Mouse (Mus musculus): ENCODE results near the gene Luzp4.
"Not testable (repeated sequence)": the region's sequence is repeated elsewhere in the genome, so short reads cannot be mapped to it uniquely, and the experiment has no call there.

Luzp4 gene

DNA sequence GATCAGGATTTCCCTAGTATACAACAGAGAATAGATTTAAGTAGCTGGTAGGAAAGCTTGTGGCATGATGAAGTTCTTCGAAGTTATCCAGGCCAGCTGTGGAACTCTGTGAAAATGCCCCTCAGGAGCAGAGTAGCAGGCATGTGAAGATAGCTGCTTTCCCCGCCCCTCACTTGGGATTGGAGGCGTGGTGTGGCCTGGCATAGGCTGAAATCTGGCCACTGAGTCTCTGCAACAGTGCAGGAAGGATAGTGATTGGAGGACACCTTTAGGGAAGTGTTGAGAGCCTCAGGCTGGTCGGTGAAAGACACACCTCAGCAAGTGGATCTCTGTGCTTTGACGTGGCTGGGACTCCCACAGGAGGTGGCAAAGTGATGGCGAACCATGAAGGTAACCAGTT, at the start of gene Luzp4:
TSS of gene Luzp4 (plus strand) at position 301 of the 400 bp plus-strand sequence.
- not testable (repeated sequence) for DNase-seq

DNA sequence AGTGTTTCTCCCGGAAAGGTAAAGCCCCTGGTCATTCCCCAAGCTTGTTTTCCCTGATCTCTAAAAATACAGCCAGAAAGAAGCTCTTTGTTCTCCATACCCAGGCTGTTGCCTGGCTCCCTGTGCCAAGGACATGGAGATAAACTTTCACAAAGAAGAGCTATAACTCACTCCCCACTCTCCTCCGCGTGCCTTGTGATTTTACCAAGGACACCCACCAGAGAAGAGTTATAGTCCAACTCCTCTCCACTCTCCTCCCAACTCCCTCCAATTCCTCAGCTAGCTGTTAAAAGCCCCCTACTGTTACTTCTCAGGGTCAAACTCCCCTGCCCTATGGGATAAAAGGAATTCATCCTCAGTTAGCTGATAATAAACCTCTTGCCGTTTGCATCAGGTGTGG, 15.6 kb upstream of the Luzp4 start:
- DNase-seq: not testable (repeated sequence)

Data from kidney, postnatal 14 days (tissue).